Mouse (Mus musculus): ENCODE results near the gene Akr1c21. TPM values are rescaled to one million over a fixed set of nuclear protein-coding genes. Genes with fewer than 3 reads are reported as not detected.
A peak's percentile ranks its signal among the peaks of the same experiment; 100 is the strongest.
"Not testable (repeated sequence)": the region's sequence is repeated elsewhere in the genome, so short reads cannot be mapped to it uniquely, and the experiment has no call there.

Akr1c21 gene
- total RNA-seq (2017): not detected in 2 replicates

- ATAC-seq (ENCODE audit: extremely low read depth, insufficient number of reproducible peaks, low FRiP score, poor library complexity, severe bottlenecking): no peak
Measured at GRCm38 (mm10) chr13:4573871-4574270, at the start of gene Akr1c21. Gene Akr1c21, plus strand, starts transcription at chr13:4574075.

GRCm38 (mm10) chr13:4559143-4559542, 14.7 kb upstream of the Akr1c21 start:
- ATAC-seq (ENCODE audit: extremely low read depth, insufficient number of reproducible peaks, low FRiP score, poor library complexity, severe bottlenecking): no peak

DNA sequence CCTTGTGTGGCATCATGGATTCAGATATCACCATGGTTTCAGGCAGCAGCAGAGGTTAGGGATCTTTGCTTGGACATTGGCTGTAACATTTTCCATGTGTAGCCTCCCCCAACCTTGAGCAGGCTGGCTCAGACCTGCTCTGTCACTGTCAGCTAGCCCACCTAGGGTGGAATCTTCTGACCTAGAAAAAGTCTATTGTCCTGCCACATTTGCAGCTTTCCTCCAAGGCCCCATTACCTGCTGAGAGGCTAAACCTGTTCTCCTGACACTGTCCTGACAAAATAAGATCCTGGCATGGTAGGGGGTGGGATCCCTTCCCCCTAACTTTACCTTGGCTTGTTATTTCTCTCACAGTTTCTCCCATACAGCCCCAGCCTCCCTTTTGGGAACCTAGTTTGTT, 13.4 kb upstream of the Akr1c21 start:
- ATAC-seq (ENCODE audit: extremely low read depth, insufficient number of reproducible peaks, low FRiP score, poor library complexity, severe bottlenecking): no peak

DNA sequence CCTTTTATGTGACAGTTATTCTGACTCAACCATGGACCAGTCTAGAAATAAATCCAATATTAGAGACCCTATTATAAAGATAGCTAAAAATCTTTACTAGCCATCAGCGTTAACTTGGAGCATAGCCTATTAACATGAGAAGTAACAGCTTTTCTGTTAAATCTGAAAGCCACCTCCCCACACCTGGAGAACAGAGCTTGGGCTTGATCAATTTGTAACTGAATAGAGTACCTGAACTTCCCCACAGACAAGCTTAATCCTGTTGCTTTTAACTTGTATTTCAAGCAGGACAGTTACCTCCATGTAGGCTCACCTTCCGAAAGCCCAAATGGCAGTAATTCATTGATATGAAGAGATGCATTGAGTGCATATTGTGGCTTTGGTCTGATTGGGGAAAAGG, 7.9 kb upstream of the Akr1c21 start:
- no peak for ATAC-seq (ENCODE audit: extremely low read depth, insufficient number of reproducible peaks, low FRiP score, poor library complexity, severe bottlenecking)

DNA sequence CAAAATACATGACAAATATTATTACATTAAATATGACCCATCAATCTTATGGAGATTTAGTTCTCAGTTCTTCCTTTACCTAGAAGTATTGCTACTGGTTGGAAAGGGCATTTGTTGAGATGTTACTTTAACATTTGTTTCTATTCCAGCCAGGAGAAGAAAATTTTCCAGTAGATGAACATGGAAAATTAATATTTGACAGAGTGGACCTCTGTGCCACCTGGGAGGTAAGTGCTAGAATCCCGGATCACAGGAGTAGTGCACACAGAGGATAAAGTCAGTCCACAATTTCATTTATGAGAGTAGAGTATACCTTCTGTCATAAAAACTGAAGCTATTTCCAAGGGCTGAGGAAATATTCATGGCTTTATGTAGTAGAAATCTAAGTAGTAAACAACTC, 3.0 kb downstream of the Akr1c21 start:
- no peak for ATAC-seq (ENCODE audit: extremely low read depth, insufficient number of reproducible peaks, low FRiP score, poor library complexity, severe bottlenecking)

DNA sequence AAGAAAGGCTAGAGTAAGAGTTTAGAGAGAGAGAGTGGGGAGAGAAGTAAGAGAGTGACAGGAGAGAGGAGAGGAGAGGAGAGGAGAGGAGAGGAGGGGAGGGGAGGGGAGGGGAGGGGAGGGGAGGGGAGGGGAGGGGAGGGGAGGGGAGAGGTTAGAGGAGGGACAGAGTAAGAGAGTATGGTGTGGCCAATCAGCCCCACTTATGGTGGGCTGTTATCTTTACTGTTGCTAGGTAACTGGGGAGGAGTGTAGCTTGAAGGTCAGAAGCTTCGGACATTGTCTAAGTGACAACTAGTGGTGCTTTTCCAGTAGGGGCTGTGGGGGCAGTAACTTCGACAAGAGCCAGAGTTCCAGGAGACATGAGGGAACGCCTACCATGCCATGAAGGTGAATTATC, 29.6 kb downstream of the Akr1c21 start:
- not testable (repeated sequence) for ATAC-seq (ENCODE audit: extremely low read depth, insufficient number of reproducible peaks, low FRiP score, poor library complexity, severe bottlenecking)

DNA sequence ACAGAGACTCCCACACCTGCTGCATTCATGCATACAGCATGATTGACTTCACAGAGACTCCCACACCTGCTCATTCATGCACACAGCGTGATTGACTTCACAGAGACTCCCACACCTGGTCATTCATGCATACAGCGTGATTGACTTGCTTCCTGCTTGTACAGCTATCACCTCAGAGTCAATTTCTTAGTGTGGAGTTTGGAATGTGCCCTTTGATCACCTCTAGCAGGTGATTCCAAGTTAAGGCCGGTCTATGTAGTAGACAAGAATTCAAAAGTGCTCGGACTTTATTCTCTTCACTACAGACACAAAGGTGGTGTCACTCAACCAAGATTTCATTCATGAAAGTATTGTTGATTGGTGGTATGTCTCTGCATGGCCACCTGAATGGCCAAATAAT, 32.9 kb downstream of the Akr1c21 start:
- no peak for ATAC-seq (ENCODE audit: extremely low read depth, insufficient number of reproducible peaks, low FRiP score, poor library complexity, severe bottlenecking)

- ATAC-seq (ENCODE audit: extremely low read depth, insufficient number of reproducible peaks, low FRiP score, poor library complexity, severe bottlenecking): no peak
Measured at GRCm38 (mm10) chr13:4608530-4608929, 34.7 kb downstream of the Akr1c21 start.

- ATAC-seq (ENCODE audit: extremely low read depth, insufficient number of reproducible peaks, low FRiP score, poor library complexity, severe bottlenecking): peak; percentile 63
Measured at GRCm38 (mm10) chr13:4608961-4609409, 35.1 kb downstream of the Akr1c21 start, which contains the start of gene Akr1e1. Gene Akr1e1, minus strand, starts transcription at chr13:4609174.

DNA sequence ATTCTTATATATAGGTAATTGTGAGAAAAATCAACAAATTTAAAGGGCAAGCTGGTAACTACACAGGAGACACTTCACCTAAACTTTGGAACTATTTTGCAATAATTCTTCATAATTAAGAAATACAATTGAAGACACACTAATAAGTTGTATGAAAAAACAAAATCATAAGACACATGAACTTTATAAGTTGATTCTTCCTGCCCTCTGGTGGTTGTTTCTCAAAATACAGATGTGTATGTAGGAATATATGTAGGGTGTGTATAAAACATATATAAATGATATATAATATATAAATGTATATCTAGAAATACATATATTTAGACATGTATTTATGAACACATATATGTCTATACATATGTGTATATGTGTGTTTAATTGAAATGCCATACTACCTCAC, 37.0 kb downstream of the Akr1c21 start:
- no peak for ATAC-seq (ENCODE audit: extremely low read depth, insufficient number of reproducible peaks, low FRiP score, poor library complexity, severe bottlenecking)

Other genes starting within 250 kb of the Akr1c21 start
- not detected in 2 replicates for gene Akr1c6, start 139.8 kb upstream of the Akr1c21 start, total RNA-seq (2017)
- gene Akr1c20, start 50.7 kb upstream of the Akr1c21 start, total RNA-seq (2017): not detected in 2 replicates
- 0.25 and 3.6 TPM in 2 replicates for gene Akr1e1, start 35.1 kb downstream of the Akr1c21 start, total RNA-seq (2017)